Mouse (Mus musculus) stomach, postnatal 0 days (tissue): Measurements from ENCODE around the gene Atp13a4. TPM values are rescaled to one million over a fixed set of nuclear protein-coding genes. Genes with fewer than 3 reads are reported as not detected.

Experiments used
- ATAC-seq: fragments of 200-750 bp; cut with Nextera tagmentation; 2 replicates; pipeline ENCODE4 v1.8.0; 2017; ENCODE audit not compliant: low FRiP score, low TSS enrichment
- DNase-seq: peaks from one replicate; pipeline ENCODE4 v3.0.0-alpha.2; 2016; ENCODE audit warnings: low spot score
- H3K27ac ChIP-seq: fragments of 300-500 bp; sonication (generic); replicated peaks from 2 replicates; pipeline ENCODE4 v1.5.1; 2014; ENCODE audit warnings: mild to moderate bottlenecking, control low read depth
- H3K27me3 ChIP-seq: fragments of 300-500 bp; sonication (generic); 2 replicates; pipeline ENCODE4 v1.6.1; 2014; ENCODE audit warnings: low read length; ENCODE audit not compliant: control insufficient read depth, insufficient read depth
- H3K36me3 ChIP-seq: fragments of 300-500 bp; sonication (generic); 2 replicates; pipeline ENCODE4 v1.6.1; 2014; ENCODE audit warnings: low read length, mixed read lengths; ENCODE audit not compliant: control insufficient read depth, insufficient read depth
- H3K4me1 ChIP-seq: fragments of 300-500 bp; sonication (generic); replicated peaks from 2 replicates; pipeline ENCODE4 v1.6.1; 2014; ENCODE audit warnings: antibody characterized with exemption; ENCODE audit not compliant: control insufficient read depth, insufficient read depth
- H3K4me2 ChIP-seq: fragments of 300-500 bp; sonication (generic); replicated peaks from 2 replicates; pipeline ENCODE4 v1.6.1; 2014; ENCODE audit warnings: low read depth, mild to moderate bottlenecking, control low read depth, moderate library complexity
- H3K4me3 ChIP-seq: fragments of 300-500 bp; sonication (generic); 2 replicates; pipeline ENCODE4 v1.5.1; 2014; ENCODE audit warnings: low read depth, low read length, control low read depth
- H3K9ac ChIP-seq: fragments of 300-500 bp; sonication (generic); 2 replicates; pipeline ENCODE4 v1.6.1; 2014; ENCODE audit warnings: mild to moderate bottlenecking, low read length, control low read depth, mixed read lengths
- H3K9me3 ChIP-seq: fragments of 300-500 bp; sonication (generic); 2 replicates; pipeline ENCODE4 v1.6.1; 2016; ENCODE audit warnings: low read length; ENCODE audit not compliant: control insufficient read depth
- CTCF ChIP-seq: IDR thresholded peaks from 2 replicates; pipeline ENCODE4 v1.5.1; 2016; ENCODE audit warnings: antibody characterized with exemption, low read depth, mild to moderate bottlenecking, moderate library complexity
- EP300 ChIP-seq: optimal IDR thresholded peaks from 2 replicates; pipeline ENCODE3; 2016; ENCODE audit warnings: antibody characterized with exemption
- WGBS: fragments of 180-500 bp; shearing (Covaris S2); extraction: QIAGEN DNeasy Blood & Tissue Kit; methylation state at CpG from one replicate; pipeline ENCODE4 v1.1.7; 2014; 5-methylcytosine and 5-hydroxymethylcytosine counted together
- polyA plus RNA-seq: library from polyadenylated mRNA; unstranded; fragments of >200 nt; fragmentation: Nextera tagmentation; extraction: Ambion mirVana; gene quantifications from 2 replicates; pipeline ENCODE4 v1.2.1, GENCODE M21; 2015

Atp13a4 gene
- polyA plus RNA-seq, 1 experiment from 2014 or later = 1.5 TPM

GRCm38 (mm10) chr16:29509881-29510280, 34.8 kb downstream of the Atp13a4 start:
- H3K36me3 ChIP-seq = no peaks in the 10 kb centered on the region
- no peak overlapping the region for H3K27ac ChIP-seq
- no peak overlapping the region for H3K9ac ChIP-seq

GRCm38 (mm10) chr16:29504671-29505070, 40.0 kb downstream of the Atp13a4 start:
- H3K4me2 ChIP-seq = no peak overlapping the region
- no peak overlapping the region for H3K27ac ChIP-seq
- no peak for DNase-seq
- no peaks in the 10 kb centered on the region for H3K27me3 ChIP-seq
- TF ChIP-seq CTCF (no peak), EP300 (no peak)
- 71% methylated on average over 4 of the region's 4 CpGs for WGBS
- no peak for ATAC-seq
- H3K9me3 ChIP-seq = no peaks in the 10 kb centered on the region
- no peaks in the 10 kb centered on the region for H3K36me3 ChIP-seq
- no peak overlapping the region for H3K9ac ChIP-seq
- H3K4me1 ChIP-seq = no peaks in the 10 kb centered on the region
- H3K4me3 ChIP-seq = no peak overlapping the region

More at GRCm38 (mm10) chr16:29509881-29510280, 34.8 kb downstream of the Atp13a4 start:
- no peak for ATAC-seq
- DNase-seq = no peak
- H3K4me1 ChIP-seq = no peaks in the 10 kb centered on the region
- H3K27me3 ChIP-seq = no peaks in the 10 kb centered on the region
- WGBS = 73% methylated on average over 3 of the region's 3 CpGs
- TF ChIP-seq EP300 = no peak
- no peak for TF ChIP-seq CTCF
- H3K4me2 ChIP-seq = no peak overlapping the region
- H3K9me3 ChIP-seq = no peaks in the 10 kb centered on the region
- H3K4me3 ChIP-seq = no peak overlapping the region

- H3K4me3 ChIP-seq = no peak overlapping the region
- H3K36me3 ChIP-seq = no peaks in the 10 kb centered on the region
- ATAC-seq (no peak), DNase-seq (no peak)
- H3K27me3 ChIP-seq = no peaks in the 10 kb centered on the region
- 78% methylated on average over 9 of the region's 9 CpGs for WGBS
- TF ChIP-seq CTCF (no peak), EP300 (no peak)
- H3K9ac ChIP-seq = no peak overlapping the region
- H3K4me2 ChIP-seq = no peak overlapping the region
- no peak overlapping the region for H3K27ac ChIP-seq
- no peaks in the 10 kb centered on the region for H3K9me3 ChIP-seq
- no peaks in the 10 kb centered on the region for H3K4me1 ChIP-seq
Observed at GRCm38 (mm10) chr16:29504198-29504597, 40.5 kb downstream of the Atp13a4 start.

- H3K9ac ChIP-seq = no peak overlapping the region
- TF ChIP-seq EP300 = no peak
- no peak for TF ChIP-seq CTCF
- ATAC-seq (no peak), DNase-seq (no peak)
- no peaks in the 10 kb centered on the region for H3K27me3 ChIP-seq
- H3K36me3 ChIP-seq = no peaks in the 10 kb centered on the region
- no peaks in the 10 kb centered on the region for H3K9me3 ChIP-seq
- H3K27ac ChIP-seq = no peak overlapping the region
- H3K4me3 ChIP-seq = no peak overlapping the region
- 67% methylated on average over 3 of the region's 3 CpGs for WGBS
- H3K4me1 ChIP-seq = no peaks in the 10 kb centered on the region
- no peak overlapping the region for H3K4me2 ChIP-seq
Observed at GRCm38 (mm10) chr16:29491031-29491430, 53.6 kb downstream of the Atp13a4 start.

GRCm38 (mm10) chr16:29481439-29481838, 63.2 kb downstream of the Atp13a4 start:
- ATAC-seq (no peak), DNase-seq (no peak)
- Histone ChIP-seq H3K4me2 (no peak overlapping the region), H3K36me3 (no peaks in the 10 kb centered on the region), H3K9me3 (no peaks in the 10 kb centered on the region), H3K4me3 (no peak overlapping the region), H3K27ac (no peak overlapping the region), H3K27me3 (no peaks in the 10 kb centered on the region), H3K4me1 (no peaks in the 10 kb centered on the region), H3K9ac (no peak overlapping the region)
- no peak for TF ChIP-seq EP300
- TF ChIP-seq CTCF = no peak

- Histone ChIP-seq H3K9ac (no peak overlapping the region), H3K4me1 (no peaks in the 10 kb centered on the region), H3K27ac (no peak overlapping the region), H3K27me3 (no peaks in the 10 kb centered on the region), H3K4me2 (no peak overlapping the region), H3K9me3 (no peaks in the 10 kb centered on the region), H3K36me3 (no peaks in the 10 kb centered on the region), H3K4me3 (no peak overlapping the region)
- ATAC-seq = no peak
- 91% methylated on average over 6 of the region's 6 CpGs for WGBS
- TF ChIP-seq CTCF (no peak), EP300 (no peak)
- no peak for DNase-seq
Observed at GRCm38 (mm10) chr16:29480396-29480795, 64.3 kb downstream of the Atp13a4 start.
